Mouse (Mus musculus): ENCODE measurements at regions not wholly inside any gene's neighbourhood (a gene's known extent, or its start where the extent isn't known, plus 50 kb on each side); places are given as distances from the start of the nearest gene placed in this dataset.
A peak's percentile ranks its signal among the peaks of the same experiment; 100 is the strongest.

DNA sequence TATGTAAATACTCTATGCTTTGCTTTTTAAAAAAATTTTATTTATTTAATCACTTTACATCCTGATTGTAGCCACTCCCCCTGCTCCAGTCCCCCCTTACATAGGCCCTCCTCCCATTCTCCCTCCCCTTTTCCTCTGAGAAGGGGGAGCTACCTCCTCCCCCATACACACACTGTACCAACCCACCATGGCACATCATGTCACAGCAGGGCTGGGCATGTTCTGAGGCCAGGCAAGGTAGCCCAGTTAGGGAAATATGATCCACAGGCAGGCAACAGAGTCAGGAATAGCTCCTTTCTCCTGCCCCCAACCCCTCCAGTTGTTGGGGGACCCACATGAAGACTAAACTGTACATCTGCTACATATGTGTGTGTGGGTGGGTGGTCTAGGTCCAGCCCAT is 1130.7 kb upstream of the Gulo start:
- DNase-seq = no peak

DNA sequence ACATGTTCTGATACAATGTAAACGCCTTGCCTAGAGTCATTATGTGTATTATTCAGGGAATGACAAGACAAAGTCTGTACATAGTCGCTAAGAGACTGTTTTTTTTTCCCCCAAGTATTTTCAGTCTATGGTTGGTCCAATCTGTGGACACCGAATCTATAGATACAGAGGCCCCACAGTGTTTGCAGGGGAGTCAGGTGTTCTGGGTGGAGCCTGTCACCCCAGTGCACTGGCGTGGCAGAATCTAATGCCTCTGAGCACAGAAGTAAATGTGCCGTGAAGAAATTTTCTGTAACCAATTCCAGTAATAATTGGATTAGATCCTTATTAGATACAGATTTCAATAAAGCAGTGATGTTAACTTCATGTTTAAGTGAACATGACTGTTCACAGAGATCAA is 1130.1 kb upstream of the Gulo start:
- no peak for DNase-seq

DNA sequence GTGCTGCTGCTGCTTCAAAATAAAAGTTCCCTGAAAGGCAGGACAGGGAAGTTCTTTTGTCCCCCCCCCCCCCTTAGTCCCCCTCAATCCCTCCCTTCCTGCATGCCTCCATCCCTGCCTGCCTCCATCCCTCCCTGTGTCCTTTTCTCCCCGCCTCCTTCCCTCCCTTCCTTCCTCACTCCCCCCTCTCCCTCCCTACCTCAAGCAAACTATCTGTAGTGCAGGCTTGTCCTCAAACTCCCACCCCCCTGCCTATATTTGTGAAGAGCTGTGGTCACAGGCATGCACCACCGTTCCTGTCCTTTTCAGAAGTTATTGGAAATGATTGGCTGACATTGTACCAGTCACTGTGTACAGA is 1127.1 kb upstream of the Gulo start:
- no peak for DNase-seq

DNA sequence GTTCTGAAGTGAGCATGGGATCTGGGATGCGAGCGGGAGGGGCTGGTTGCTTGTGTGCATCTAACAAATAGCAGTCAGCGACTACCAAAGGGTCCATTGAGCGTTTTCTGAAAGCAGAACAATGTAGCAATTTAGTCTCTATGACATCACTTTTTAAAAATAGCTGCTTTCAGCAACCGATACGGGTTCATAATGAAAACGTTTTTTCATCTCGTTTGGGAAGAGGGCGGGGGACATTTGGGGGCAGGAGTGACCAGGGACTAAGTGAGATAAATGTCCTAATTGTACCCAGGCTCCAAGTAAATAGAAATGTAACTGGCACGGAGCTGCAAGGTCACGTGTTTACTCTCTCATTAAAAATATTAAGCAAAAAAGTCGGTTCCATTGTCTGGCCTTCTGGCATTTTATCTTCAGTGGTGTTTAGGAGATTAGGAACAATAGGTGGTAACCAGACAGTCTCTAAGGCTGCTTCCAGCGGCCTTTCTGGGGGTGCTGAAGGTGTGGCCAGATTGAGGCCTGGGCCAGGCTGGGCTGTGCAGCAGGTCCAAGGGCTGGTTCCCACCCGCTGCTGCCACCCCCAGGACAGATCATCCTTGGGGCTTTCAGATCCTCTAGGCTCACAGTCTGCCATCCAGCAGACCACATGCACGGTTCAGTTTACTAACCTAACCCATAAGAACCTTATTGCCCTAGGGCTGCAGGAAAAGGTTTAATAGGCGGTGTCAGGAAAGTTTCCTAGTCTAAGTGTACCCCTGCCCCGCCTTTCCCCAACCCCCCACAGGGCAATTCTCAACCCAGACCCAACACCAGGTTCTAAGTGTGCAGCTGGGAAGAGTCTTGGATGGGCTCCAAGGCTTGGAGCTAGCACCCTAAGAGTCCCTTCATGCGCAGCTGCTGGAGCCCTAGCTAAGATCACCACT is 1126.5 kb upstream of the Gulo start:
- peak; percentile 42 for DNase-seq

DNA sequence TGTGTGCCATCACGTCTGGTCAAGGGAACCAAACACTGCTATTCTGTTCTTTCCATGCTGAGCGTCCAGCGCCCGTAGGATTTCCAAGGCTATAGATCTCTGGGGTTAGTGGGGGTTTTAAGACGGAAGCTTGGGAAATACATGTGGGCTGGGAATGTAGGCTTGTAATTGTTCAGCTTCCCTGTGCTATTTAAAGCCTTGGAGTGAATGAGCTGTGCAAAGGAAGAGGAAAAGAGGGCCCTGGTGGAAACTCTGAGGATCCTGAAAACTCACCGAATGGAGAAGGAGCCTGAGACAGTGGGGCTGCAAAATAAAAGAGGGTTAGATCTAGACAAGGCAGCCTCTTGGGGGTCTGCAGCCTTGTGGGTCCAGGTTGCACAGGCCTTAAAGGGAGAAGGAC is 1124.2 kb upstream of the Gulo start:
- DNase-seq = no peak

DNA sequence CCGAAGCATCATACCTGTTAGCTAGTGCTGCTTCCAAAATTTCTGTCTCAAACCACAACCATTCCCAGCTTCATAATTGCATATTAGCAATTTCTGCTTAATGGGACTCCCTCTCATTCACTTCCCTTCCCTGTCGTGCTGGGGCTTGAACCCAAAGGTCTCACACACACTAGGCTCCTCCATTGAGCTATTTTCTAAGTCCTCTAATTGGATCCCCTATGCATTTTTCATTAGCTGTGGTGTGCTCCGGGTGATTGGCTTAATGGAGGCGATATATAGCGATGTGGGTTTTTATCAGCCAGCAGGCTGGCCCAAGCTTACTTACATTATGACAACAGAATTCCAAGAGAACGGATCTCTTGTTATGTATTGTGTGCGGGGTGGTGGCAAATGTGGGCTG is 1118.1 kb upstream of the Gulo start:
- no peak for DNase-seq

DNA sequence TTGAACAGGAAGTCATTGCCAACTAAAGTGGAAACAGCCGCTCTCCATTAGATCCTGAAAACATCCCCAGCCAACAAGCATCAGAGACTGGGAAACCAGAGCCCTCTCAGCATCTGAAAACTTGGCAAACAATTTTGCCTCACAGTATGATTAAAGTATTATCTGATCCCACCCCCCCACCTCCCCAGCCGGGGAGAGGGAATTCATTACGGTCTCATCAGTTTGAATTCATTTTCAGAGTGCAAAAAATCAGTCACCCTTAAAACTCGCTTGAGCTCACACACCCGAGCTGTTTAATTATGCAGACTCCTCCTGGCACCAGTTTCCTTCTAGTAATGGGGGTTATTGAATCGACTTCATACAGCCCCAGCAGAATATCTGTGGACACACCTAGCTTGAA is 1117.2 kb upstream of the Gulo start:
- DNase-seq = no peak

DNA sequence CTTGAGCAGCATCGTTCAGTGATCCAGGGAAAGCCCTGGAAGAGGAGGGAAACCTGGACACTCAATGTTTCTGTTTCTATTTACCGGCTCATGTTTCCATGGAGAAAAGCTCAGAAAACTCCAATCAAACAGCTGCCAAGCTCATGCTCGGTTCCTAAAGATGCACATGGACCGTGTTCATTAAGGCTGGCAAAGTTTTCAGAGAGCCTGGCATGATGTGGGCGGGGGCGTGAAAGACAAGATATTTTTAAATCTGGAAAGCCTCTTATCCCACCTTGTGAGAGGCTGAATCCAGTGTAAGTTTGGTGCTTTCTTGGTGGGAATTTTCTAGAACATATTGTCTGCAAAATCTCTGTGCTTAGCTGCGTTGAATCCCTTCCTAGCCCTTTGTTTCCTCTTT is 1114.3 kb upstream of the Gulo start:
- no peak for DNase-seq
